Mouse (Mus musculus) ES-Bruce4 (cell line): ENCODE results near the gene Rnf5. TPM values are rescaled to one million over a fixed set of nuclear protein-coding genes. Genes with fewer than 3 reads are reported as not detected.

Experiments
- H3K27ac ChIP-seq: 2 replicates; pipeline ENCODE4 v1.5.1; 2012; ENCODE audit warnings: low read length, inconsistent platforms; ENCODE audit not compliant: insufficient read depth
- H3K27me3 ChIP-seq: 2 replicates; pipeline ENCODE4 v1.6.1; 2012; ENCODE audit warnings: mild to moderate bottlenecking, low read length, inconsistent platforms; ENCODE audit not compliant: control insufficient read depth, poor library complexity, insufficient read depth, severe bottlenecking
- H3K36me3 ChIP-seq: 2 replicates; pipeline ENCODE4 v1.6.1; 2012; ENCODE audit warnings: inconsistent platforms, mild to moderate bottlenecking, low read length, moderate library complexity; ENCODE audit not compliant: control insufficient read depth, poor library complexity, insufficient read depth, severe bottlenecking
- H3K4me1 ChIP-seq: one replicate; pipeline ENCODE4 v1.8.1; 2011; ENCODE audit warnings: low read length; ENCODE audit not compliant: control insufficient read depth, insufficient read depth
- H3K4me3 ChIP-seq: 2 replicates; pipeline ENCODE4 v1.5.1; 2011; ENCODE audit warnings: low read depth, mild to moderate bottlenecking, low read length
- H3K9ac ChIP-seq: 2 replicates; pipeline ENCODE4 v1.6.1; 2012; ENCODE audit warnings: low read depth, mild to moderate bottlenecking, inconsistent platforms; ENCODE audit not compliant: poor library complexity, severe bottlenecking
- H3K9me3 ChIP-seq: replicated peaks from 2 replicates; pipeline ENCODE4 v1.6.1; 2012; ENCODE audit warnings: mild to moderate bottlenecking, low read length, inconsistent platforms; ENCODE audit not compliant: control insufficient read depth, poor library complexity, insufficient read depth, severe bottlenecking
- CTCF ChIP-seq: IDR thresholded peaks from one replicate; pipeline ENCODE4 v1.8.1; 2011; ENCODE audit warnings: low read depth, low read length
- EP300 ChIP-seq: IDR thresholded peaks from 2 replicates; pipeline ENCODE4 v1.6.1; 2011; ENCODE audit warnings: low read depth, low read length; ENCODE audit not compliant: insufficient read depth
- POLR2A ChIP-seq: IDR thresholded peaks from one replicate; pipeline ENCODE4 v1.8.1; 2011; ENCODE audit warnings: low read length; ENCODE audit not compliant: insufficient read depth
- polyA plus RNA-seq: library from polyadenylated mRNA; stranded (reverse); fragments of >200 nt; gene quantifications from 2 replicates; pipeline ENCODE4 v1.2.4, GENCODE M21; 2011; ENCODE audit warnings: low read depth; ENCODE audit not compliant: missing spikeins, insufficient read depth, insufficient read length

Gene Rnf5
- polyA plus RNA-seq, 1 experiment = 75.9 TPM

DNA sequence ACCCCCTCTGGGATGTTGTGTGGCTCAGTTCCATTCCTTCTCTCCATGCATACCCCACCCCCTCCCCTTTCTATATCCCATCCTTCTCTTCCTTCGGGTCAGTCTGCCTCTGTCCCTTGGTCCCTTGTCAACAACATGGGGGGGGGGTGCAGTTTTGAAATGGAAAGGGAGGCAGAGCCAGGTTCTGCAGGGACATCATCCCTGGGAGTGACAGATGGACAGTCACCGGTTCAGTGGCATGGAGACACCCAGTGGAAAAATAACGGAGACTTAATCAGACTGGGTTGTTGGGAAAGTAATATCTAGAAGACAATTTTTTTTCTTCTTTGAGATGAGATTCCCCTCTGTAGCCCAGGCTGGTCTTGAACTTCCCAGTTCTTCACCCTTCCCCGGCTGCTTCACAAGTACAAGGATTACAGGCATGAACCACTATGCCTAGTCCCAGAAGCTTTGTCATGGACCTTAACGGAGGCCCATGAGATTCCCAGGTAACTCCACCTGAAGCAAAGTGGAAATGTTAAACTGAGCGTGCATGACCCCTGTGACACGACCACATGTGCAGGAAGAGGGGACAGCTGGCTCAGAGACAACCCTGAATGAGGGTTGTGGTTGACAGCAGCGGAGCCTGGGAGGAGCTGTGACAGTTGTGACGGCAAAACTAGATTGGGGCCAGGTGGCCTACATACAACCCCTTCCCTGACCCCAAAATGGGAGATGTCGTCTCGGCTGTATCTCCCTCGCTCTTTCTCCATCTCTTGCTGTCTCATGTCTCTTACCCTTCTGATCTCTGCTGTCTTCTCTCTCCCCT is 26.5 kb upstream of the Rnf5 start:
- Histone ChIP-seq H3K4me1 (peaks cover 1% of the 10 kb centered on the region), H3K9me3 (no peaks in the 10 kb centered on the region), H3K27me3 (peaks cover 4% of the 10 kb centered on the region; the same call in 1 of the 2 replicates), H3K9ac (peak overlapping the region; percentile 49; the same call in 1 of the 2 replicates), H3K27ac (no peak overlapping the region), H3K36me3 (no peaks in the 10 kb centered on the region), H3K4me3 (no peak overlapping the region)
- TF ChIP-seq EP300 = no peak
- no peak for TF ChIP-seq CTCF
- no peak for TF ChIP-seq POLR2A

DNA sequence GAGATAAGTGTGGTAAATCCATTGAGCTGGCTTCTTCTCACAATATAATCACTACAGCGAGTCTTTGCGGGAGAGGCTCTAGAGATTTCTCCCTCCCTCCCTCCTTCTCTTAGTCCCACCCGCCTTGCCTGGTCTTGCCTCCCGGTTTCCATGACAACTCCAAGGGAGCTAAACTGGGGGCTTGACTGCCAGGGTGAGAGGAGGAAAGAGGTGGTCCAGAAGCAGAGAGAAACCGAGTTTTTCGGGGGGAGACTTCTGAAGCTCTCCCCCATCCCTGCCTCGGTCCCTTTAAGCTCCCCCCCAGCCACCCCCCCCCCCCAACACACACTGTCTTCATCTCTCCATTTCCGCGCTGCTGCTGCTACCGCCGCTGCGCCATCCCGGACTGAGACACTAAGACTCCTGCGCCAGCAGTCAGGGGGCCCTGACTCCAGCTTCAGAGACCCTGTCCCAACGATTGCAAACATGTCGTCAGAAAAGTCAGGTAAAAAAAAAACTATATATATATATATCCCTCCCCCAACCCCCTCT is 25.8 kb upstream of the Rnf5 start, which contains the start of gene Prrt1:
Gene Prrt1 (plus strand): TSS at position 313 of the 531 bp plus-strand sequence.
- H3K9me3 ChIP-seq = no peaks in the 10 kb centered on the region
- no peak within 1 kb of the TSS for H3K4me3 ChIP-seq
- TF ChIP-seq POLR2A (no peak), CTCF (no peak), EP300 (no peak)
- peaks cover 1% of the 10 kb centered on the region for H3K4me1 ChIP-seq
- H3K27ac ChIP-seq = no peak within 1 kb of the TSS
- no peaks in the 10 kb centered on the region for H3K36me3 ChIP-seq
- H3K9ac ChIP-seq = 0 out of 2 replicates have a peak within 1 kb of the TSS, but pooled peaks have one; percentile 73
- H3K27me3 ChIP-seq = peaks cover 4% of the 10 kb centered on the region; the same call in 1 of the 2 replicates

DNA sequence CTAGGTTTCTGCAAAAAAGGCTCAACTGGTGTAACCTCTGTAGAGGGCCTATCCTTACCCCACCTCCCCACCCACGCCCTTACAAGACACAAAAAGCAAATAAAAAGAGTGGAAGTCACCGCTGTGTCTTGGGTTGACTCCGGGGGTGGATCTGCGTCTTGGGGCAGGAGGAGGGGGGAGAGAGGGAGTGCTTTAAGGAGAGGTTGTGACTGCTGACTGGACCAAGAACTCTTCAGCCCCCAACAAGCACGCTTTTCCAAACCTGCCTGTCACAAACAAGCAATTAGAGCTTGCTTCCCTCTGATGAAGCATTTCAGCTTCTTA is 25.1 kb upstream of the Rnf5 start:
- Histone ChIP-seq H3K27ac (no peak overlapping the region), H3K4me3 (no peak overlapping the region), H3K9me3 (no peaks in the 10 kb centered on the region), H3K27me3 (peaks cover 4% of the 10 kb centered on the region; the same call in 1 of the 2 replicates), H3K4me1 (peaks cover 1% of the 10 kb centered on the region), H3K9ac (no peak overlapping the region), H3K36me3 (no peaks in the 10 kb centered on the region)
- TF ChIP-seq EP300 (no peak), POLR2A (no peak), CTCF (no peak)

DNA sequence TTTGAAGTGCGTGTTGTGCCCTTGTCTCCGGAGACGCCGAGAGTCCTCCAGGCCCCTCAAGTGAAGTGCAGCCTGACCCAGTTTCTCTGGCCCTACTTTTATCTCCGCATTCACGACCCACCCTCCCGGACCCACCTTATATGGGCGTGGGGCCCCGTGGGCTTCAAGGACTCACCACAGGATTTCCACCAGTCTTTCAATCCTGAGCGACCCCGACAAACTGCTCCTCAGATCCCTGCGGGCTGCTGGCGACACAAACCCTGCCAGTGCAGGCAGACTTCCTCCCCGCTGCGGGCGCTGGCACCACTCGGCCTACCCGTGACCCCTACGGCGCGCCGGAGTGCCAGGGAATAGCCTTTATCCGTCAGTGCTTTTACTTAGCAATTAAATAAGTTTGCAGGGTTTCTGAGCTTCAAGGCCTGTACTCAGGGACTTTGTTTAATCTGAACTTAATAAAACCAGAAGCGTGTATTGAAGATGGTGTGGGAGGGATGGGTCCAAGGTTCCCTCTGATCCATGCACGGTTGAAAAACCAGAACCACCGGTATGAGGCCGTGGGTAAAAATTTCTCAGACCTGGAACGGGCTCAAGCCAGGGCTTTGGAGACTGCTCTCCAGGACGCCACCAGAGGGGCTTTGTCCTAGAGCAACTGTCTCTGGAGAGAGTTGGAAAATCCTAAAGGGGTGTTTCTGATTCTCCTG is 24.6 kb upstream of the Rnf5 start, which contains the start of gene Ppt2:
Gene Ppt2 (minus strand): TSS at position 568 of the 701 bp plus-strand sequence.
- Histone ChIP-seq H3K9me3 (no peaks in the 10 kb centered on the region), H3K36me3 (no peaks in the 10 kb centered on the region), H3K27me3 (peaks cover 4% of the 10 kb centered on the region; the same call in 1 of the 2 replicates), H3K9ac (peak within 1 kb of the TSS; percentile 73), H3K27ac (no peak within 1 kb of the TSS), H3K4me1 (peaks cover 1% of the 10 kb centered on the region), H3K4me3 (peak within 1 kb of the TSS; percentile 80)
- TF ChIP-seq CTCF (no peak), POLR2A (no peak), EP300 (no peak)

DNA sequence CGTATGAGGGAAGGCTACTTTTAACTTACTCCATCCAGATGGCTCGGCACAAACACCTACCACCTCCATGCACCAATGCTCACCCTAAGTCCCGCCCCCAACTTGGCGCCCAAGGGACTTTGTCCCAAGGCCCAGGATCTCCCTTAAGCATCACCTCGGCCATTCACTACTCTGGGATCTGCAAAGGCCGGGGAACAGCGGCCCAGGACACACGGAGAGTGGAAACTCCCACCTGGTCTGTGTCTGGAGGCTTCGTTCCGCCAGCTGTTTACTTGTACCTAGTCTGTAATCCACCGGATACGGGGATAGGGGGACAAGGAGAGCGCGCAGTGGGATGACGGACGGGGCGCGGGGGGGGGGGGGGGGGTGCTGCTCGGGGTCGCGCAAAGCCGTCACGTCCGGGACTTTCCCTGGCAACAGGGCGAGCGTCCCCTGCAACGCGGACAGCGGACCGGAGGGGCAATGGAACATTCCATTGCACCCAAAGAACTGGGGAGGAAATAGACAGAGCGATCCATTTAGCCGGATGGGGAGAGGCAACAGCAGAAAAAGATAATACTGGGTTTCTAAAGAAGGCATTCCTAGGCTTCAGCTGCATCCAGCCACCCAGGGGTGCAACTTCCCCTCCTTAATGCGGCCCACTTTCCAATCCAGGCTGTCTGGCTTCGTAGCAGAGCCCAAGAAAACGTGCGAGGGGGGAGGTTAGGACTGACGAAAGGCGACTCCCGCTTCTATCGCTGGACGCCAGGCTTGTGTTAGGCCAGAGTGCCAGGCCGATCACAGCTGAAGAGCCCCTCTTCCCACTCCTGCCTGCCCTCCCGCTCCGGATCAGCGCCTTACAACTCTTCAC is 23.8 kb upstream of the Rnf5 start:
- TF ChIP-seq CTCF (no peak), EP300 (no peak), POLR2A (no peak)
- peak overlapping the region; percentile 85 for H3K4me3 ChIP-seq
- H3K27me3 ChIP-seq = peaks cover 4% of the 10 kb centered on the region; the same call in 1 of the 2 replicates
- H3K9me3 ChIP-seq = no peaks in the 10 kb centered on the region
- peak overlapping the region; percentile 73 for H3K9ac ChIP-seq
- H3K27ac ChIP-seq = no peak overlapping the region
- H3K36me3 ChIP-seq = no peaks in the 10 kb centered on the region
- peaks cover 1% of the 10 kb centered on the region for H3K4me1 ChIP-seq
